Mouse (Mus musculus): ENCODE measurements around the gene Poc1b. TPM values are rescaled to one million over a fixed set of nuclear protein-coding genes. Genes with fewer than 3 reads are reported as not detected.

Poc1b gene
- polyA plus RNA-seq, 1 experiment from 2014 or later = 21.1 TPM

GRCm38 (mm10) chr10:99179566-99179965, 72.7 kb downstream of the Poc1b start:
- no peaks in the 10 kb centered on the region for H3K4me1 ChIP-seq
- H3K9ac ChIP-seq = no peak overlapping the region
- no peaks in the 10 kb centered on the region for H3K27me3 ChIP-seq
- no peak overlapping the region for H3K4me2 ChIP-seq (replicated peaks)
- H3K4me3 ChIP-seq = no peak overlapping the region
- no peak overlapping the region for H3K27ac ChIP-seq
- no peaks in the 10 kb centered on the region for H3K9me3 ChIP-seq
- peaks cover 5% of the 10 kb centered on the region; the same call in 1 of the 2 replicates for H3K36me3 ChIP-seq
- WGBS = 87% methylated on average over 4 of the region's 4 CpGs
- no peak for ATAC-seq (ENCODE audit: insufficient number of reproducible peaks, insufficient read depth, low FRiP score, low TSS enrichment)

GRCm38 (mm10) chr10:99181497-99181896, 74.7 kb downstream of the Poc1b start:
- WGBS = 85% methylated on average over 8 of the region's 8 CpGs
- no peak overlapping the region for H3K9ac ChIP-seq

GRCm38 (mm10) chr10:99182107-99182506, 75.3 kb downstream of the Poc1b start:
- Histone ChIP-seq H3K4me3 (no peak overlapping the region), H3K27me3 (no peaks in the 10 kb centered on the region), H3K27ac (no peak overlapping the region), H3K4me2 (replicated peaks) (no peak overlapping the region), H3K36me3 (peaks cover 5% of the 10 kb centered on the region; the same call in 1 of the 2 replicates), H3K9me3 (no peaks in the 10 kb centered on the region), H3K4me1 (no peaks in the 10 kb centered on the region), H3K9ac (no peak overlapping the region)
- no peak for ATAC-seq (ENCODE audit: insufficient number of reproducible peaks, insufficient read depth, low FRiP score, low TSS enrichment)
- 76% methylated on average over 5 of the region's 5 CpGs for WGBS

More at GRCm38 (mm10) chr10:99181497-99181896, 74.7 kb downstream of the Poc1b start:
- Histone ChIP-seq H3K4me2 (replicated peaks) (no peak overlapping the region), H3K27ac (no peak overlapping the region), H3K27me3 (no peaks in the 10 kb centered on the region), H3K4me3 (no peak overlapping the region), H3K4me1 (no peaks in the 10 kb centered on the region), H3K9me3 (no peaks in the 10 kb centered on the region), H3K36me3 (peaks cover 5% of the 10 kb centered on the region; the same call in 1 of the 2 replicates)
- ATAC-seq (ENCODE audit: insufficient number of reproducible peaks, insufficient read depth, low FRiP score, low TSS enrichment) = no peak

GRCm38 (mm10) chr10:99188175-99188574, 81.3 kb downstream of the Poc1b start:
- 84% methylated on average over 1 of the region's 1 CpGs for WGBS

GRCm38 (mm10) chr10:99188656-99189603, 82.1 kb downstream of the Poc1b start:
- Histone ChIP-seq H3K9ac (no peak overlapping the region), H3K4me1 (no peaks in the 10 kb centered on the region), H3K27me3 (no peaks in the 10 kb centered on the region), H3K36me3 (no peaks in the 10 kb centered on the region), H3K27ac (no peak overlapping the region), H3K9me3 (no peaks in the 10 kb centered on the region), H3K4me2 (replicated peaks) (no peak overlapping the region), H3K4me3 (no peak overlapping the region)
- ATAC-seq (ENCODE audit: insufficient number of reproducible peaks, insufficient read depth, low FRiP score, low TSS enrichment) = no peak
- WGBS = 91% methylated on average over 21 of the region's 21 CpGs

More at GRCm38 (mm10) chr10:99188175-99188574, 81.3 kb downstream of the Poc1b start:
- Histone ChIP-seq H3K27me3 (no peaks in the 10 kb centered on the region), H3K4me1 (no peaks in the 10 kb centered on the region), H3K9ac (no peak overlapping the region), H3K4me3 (no peak overlapping the region), H3K4me2 (replicated peaks) (no peak overlapping the region), H3K27ac (no peak overlapping the region), H3K36me3 (no peaks in the 10 kb centered on the region), H3K9me3 (no peaks in the 10 kb centered on the region)
- ATAC-seq (ENCODE audit: insufficient number of reproducible peaks, insufficient read depth, low FRiP score, low TSS enrichment) = no peak

GRCm38 (mm10) chr10:99190798-99191197, 84.0 kb downstream of the Poc1b start:
- H3K36me3 ChIP-seq = no peaks in the 10 kb centered on the region
- no peaks in the 10 kb centered on the region for H3K4me1 ChIP-seq
- no peak for ATAC-seq (ENCODE audit: insufficient number of reproducible peaks, insufficient read depth, low FRiP score, low TSS enrichment)
- no peak overlapping the region for H3K4me3 ChIP-seq
- H3K27ac ChIP-seq = no peak overlapping the region
- no peak overlapping the region for H3K4me2 ChIP-seq (replicated peaks)
- no peaks in the 10 kb centered on the region for H3K27me3 ChIP-seq
- 42% methylated on average over 3 of the region's 3 CpGs for WGBS
- no peaks in the 10 kb centered on the region for H3K9me3 ChIP-seq
- H3K9ac ChIP-seq = no peak overlapping the region

GRCm38 (mm10) chr10:99194451-99195055, 87.7 kb downstream of the Poc1b start:
- no peak for ATAC-seq (ENCODE audit: insufficient number of reproducible peaks, insufficient read depth, low FRiP score, low TSS enrichment)
- H3K27me3 ChIP-seq = no peaks in the 10 kb centered on the region
- WGBS = 97% methylated on average over 2 of the region's 2 CpGs
- H3K4me1 ChIP-seq = peaks cover 10% of the 10 kb centered on the region; the same call in 1 of the 2 replicates
- no peak overlapping the region for H3K9ac ChIP-seq
- no peaks in the 10 kb centered on the region for H3K9me3 ChIP-seq
- no peak overlapping the region for H3K4me3 ChIP-seq
- H3K27ac ChIP-seq = no peak overlapping the region
- H3K36me3 ChIP-seq = no peaks in the 10 kb centered on the region
- H3K4me2 ChIP-seq (replicated peaks) = no peak overlapping the region

GRCm38 (mm10) chr10:99196556-99196955, 89.7 kb downstream of the Poc1b start:
- H3K4me1 ChIP-seq = peaks cover 10% of the 10 kb centered on the region; the same call in 1 of the 2 replicates
- no peak overlapping the region; the same call in 1 of the 2 replicates for H3K27ac ChIP-seq
- WGBS = 50% methylated on average over 13 of the region's 13 CpGs

GRCm38 (mm10) chr10:99197125-99197524, 90.3 kb downstream of the Poc1b start:
- H3K4me2 ChIP-seq (replicated peaks) = no peak overlapping the region
- H3K36me3 ChIP-seq = no peaks in the 10 kb centered on the region
- no peak overlapping the region for H3K9ac ChIP-seq
- peaks cover 13% of the 10 kb centered on the region for H3K4me1 ChIP-seq
- no peak overlapping the region for H3K27ac ChIP-seq
- 32% methylated on average over 8 of the region's 8 CpGs for WGBS
- no peaks in the 10 kb centered on the region for H3K9me3 ChIP-seq
- H3K4me3 ChIP-seq = no peak overlapping the region
- no peak for ATAC-seq (ENCODE audit: insufficient number of reproducible peaks, insufficient read depth, low FRiP score, low TSS enrichment)
- no peaks in the 10 kb centered on the region for H3K27me3 ChIP-seq

More at GRCm38 (mm10) chr10:99196556-99196955, 89.7 kb downstream of the Poc1b start:
- Histone ChIP-seq H3K9me3 (no peaks in the 10 kb centered on the region), H3K4me3 (no peak overlapping the region), H3K9ac (no peak overlapping the region), H3K4me2 (replicated peaks) (no peak overlapping the region), H3K27me3 (no peaks in the 10 kb centered on the region), H3K36me3 (no peaks in the 10 kb centered on the region)
- ATAC-seq (ENCODE audit: insufficient number of reproducible peaks, insufficient read depth, low FRiP score, low TSS enrichment) = no peak

GRCm38 (mm10) chr10:99197607-99198305, 90.9 kb downstream of the Poc1b start:
- no peak overlapping the region for H3K27ac ChIP-seq
- no peak overlapping the region for H3K9ac ChIP-seq
- peaks cover 18% of the 10 kb centered on the region for H3K4me1 ChIP-seq
- H3K4me2 ChIP-seq (replicated peaks) = no peak overlapping the region
- H3K4me3 ChIP-seq = no peak overlapping the region
- H3K27me3 ChIP-seq = no peaks in the 10 kb centered on the region
- H3K36me3 ChIP-seq = no peaks in the 10 kb centered on the region
- no peaks in the 10 kb centered on the region for H3K9me3 ChIP-seq
- no peak for ATAC-seq (ENCODE audit: insufficient number of reproducible peaks, insufficient read depth, low FRiP score, low TSS enrichment)
- 69% methylated on average over 9 of the region's 9 CpGs for WGBS

GRCm38 (mm10) chr10:99198946-99199345, 92.1 kb downstream of the Poc1b start:
- no peak for ATAC-seq (ENCODE audit: insufficient number of reproducible peaks, insufficient read depth, low FRiP score, low TSS enrichment)
- WGBS = 93% methylated on average over 9 of the region's 9 CpGs
- H3K9ac ChIP-seq = no peak overlapping the region
- H3K27me3 ChIP-seq = no peaks in the 10 kb centered on the region
- no peak overlapping the region for H3K4me3 ChIP-seq
- H3K4me2 ChIP-seq (replicated peaks) = no peak overlapping the region
- H3K9me3 ChIP-seq = no peaks in the 10 kb centered on the region
- H3K36me3 ChIP-seq = no peaks in the 10 kb centered on the region
- peaks cover 26% of the 10 kb centered on the region for H3K4me1 ChIP-seq
- H3K27ac ChIP-seq = no peak overlapping the region
